Mouse (Mus musculus): ENCODE data around the gene Susd6.

GRCm38 (mm10) chr12:80812510-80812820 lies 22.2 kb downstream of the Susd6 start:
- TF ChIP-seq CHD2 (IDR thresholded peaks at IDR 0.05; ENCODE audit: low read depth, low read length) (no peak), HCFC1 (IDR thresholded peaks at IDR 0.05; ENCODE audit: borderline replicate concordance, insufficient read depth, low read length) (no peak)
